Mouse (Mus musculus) bone marrow macrophage, adult 2 months (primary cell): ENCODE measurements around the gene Adamts12.

Source experiments
- CTCF ChIP-seq: IDR thresholded peaks from 2 replicates; pipeline ENCODE4 v1.5.1; 2012; ENCODE audit warnings: low read depth, mild to moderate bottlenecking, low read length, moderate library complexity
- POLR2A ChIP-seq: IDR thresholded peaks from 2 replicates; pipeline ENCODE4 v1.6.1; 2012; ENCODE audit warnings: mild to moderate bottlenecking, low read depth, low read length, borderline replicate concordance

DNA sequence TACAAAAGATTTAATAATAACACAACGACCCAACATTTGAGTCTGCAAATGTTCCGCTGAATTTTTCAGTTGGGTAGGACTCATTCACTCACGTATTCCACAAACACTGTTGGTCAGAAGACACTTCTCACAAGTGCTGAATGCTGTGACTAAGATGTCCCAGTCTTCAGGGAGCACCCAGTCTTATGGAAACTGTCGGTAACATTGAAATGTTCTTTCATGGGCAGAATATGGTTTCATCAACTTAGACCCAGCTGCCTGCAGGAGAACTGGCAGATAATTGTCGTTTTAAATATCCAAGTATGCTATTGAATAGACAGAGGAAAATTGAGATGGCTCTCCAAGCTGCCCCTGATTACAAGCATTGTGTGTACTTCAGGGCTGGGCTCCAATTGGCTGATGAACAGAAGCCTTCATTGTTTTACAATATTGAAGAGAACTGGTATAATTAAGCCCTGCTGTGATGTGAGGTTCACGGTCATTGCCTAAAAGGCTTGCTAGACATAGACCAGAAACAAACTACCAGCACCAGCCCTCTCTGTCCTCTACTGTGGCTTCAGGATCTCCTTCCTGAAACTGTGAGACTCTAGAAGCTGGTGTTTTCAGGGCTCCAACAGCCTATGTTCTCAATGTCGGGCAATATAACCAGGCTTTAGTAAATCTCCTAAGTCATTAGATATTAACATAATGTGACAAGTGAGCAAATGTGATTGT, 275.0 kb downstream of the Adamts12 start:
- TF ChIP-seq CTCF (no peak), POLR2A (no peak)
